In genomic region chr4:148249341-148249740, GRCm38 (mm10) we compare ENCODE assay signal across 11 mouse cellular contexts. TPM values are rescaled to one million over a fixed set of nuclear protein-coding genes. Genes with fewer than 3 reads are reported as not detected.
A peak's percentile ranks its signal among the peaks of the same experiment; 100 is the strongest.
DNase-seq lines count a peak whose midpoint lies in the region; ATAC-seq and TF ChIP-seq lines count a peak whose summit lies in the region.
"Had no signal": no experiment of that assay in that cellular context is flagged by ENCODE, and none has a peak within 500 bp of the region (broad histone marks: within the 10 kb centered on the region; RNA-seq: fewer than 3 reads in every experiment).

No protein-coding gene starts in this region.

- no peaks in the 10 kb centered on the region for H3K4me1 ChIP-seq in intestine, postnatal 0 days (replicated peaks; ENCODE audit: control insufficient read depth, insufficient read depth, low read length)
- no peaks in the 10 kb centered on the region for H3K4me1 ChIP-seq in intestine, embryonic 15.5 days (replicated peaks)
- H3K4me1 ChIP-seq in thymus, adult 2 months (replicated peaks; ENCODE audit: control insufficient read depth, insufficient read depth, low read length): no peaks in the 10 kb centered on the region

- H3K4me2 ChIP-seq in intestine, postnatal 0 days (replicated peaks; ENCODE audit: low read depth): no peak overlapping the region
- no peak overlapping the region for H3K4me2 ChIP-seq in intestine, embryonic 15.5 days (replicated peaks)

- TF ChIP-seq POLR2A in thymus, adult 2 months (IDR thresholded peaks at IDR 0.05; ENCODE audit: control insufficient read depth, extremely low read depth, insufficient read depth, low read length, poor library complexity): no peak

- ATAC-seq in intestine, postnatal 0 days: no peak
- ATAC-seq in intestine, embryonic 15.5 days: no peak

- intact Hi-C loops in left cerebral cortex, postnatal 10 days (cut with DNase I): no loop called here

- TF ChIP-seq CTCF in intestine, postnatal 0 days (IDR thresholded peaks at IDR 0.05; ENCODE audit: low read depth): peak; percentile 41
- TF ChIP-seq CTCF in thymus, adult 2 months (IDR thresholded peaks at IDR 0.05; ENCODE audit: borderline replicate concordance, control insufficient read depth, extremely low read depth, insufficient read depth, low read length, poor library complexity): peak; percentile 27; the same call in 1 of the 2 replicates

- DNase-seq in thymus, adult 2 months: no peak
- no peak for DNase-seq in thymus, adult 18-20 months
- peak; percentile 58 for DNase-seq in embryo, embryonic 11 days
- DNase-seq in thymus, postnatal 4 days: peak; percentile 55
- no peak for DNase-seq in Muller cell, postnatal 12 days (ENCODE audit: inconsistent ontology term)
- no peak for DNase-seq in left cerebral cortex, postnatal 10 days (ENCODE audit: extremely low spot score in 1 of 2, low spot score in 2 of 2)
- DNase-seq: heart, postnatal 4 days had no signal

- H3K4me3 ChIP-seq in intestine, postnatal 0 days (ENCODE audit: low read depth, low read length): no peak overlapping the region
- H3K4me3 ChIP-seq in intestine, embryonic 15.5 days (replicated peaks): no peak overlapping the region
- H3K4me3 ChIP-seq in thymus, adult 2 months (ENCODE audit: control insufficient read depth, insufficient read depth, low read length): no peak overlapping the region
- H3K4me3 ChIP-seq: erythroblast, embryonic 14.5 days had no signal

- no peak overlapping the region for H3K9ac ChIP-seq in intestine, postnatal 0 days (ENCODE audit: low read depth, low read length)
- no peak overlapping the region for H3K9ac ChIP-seq in intestine, embryonic 15.5 days

- no peaks in the 10 kb centered on the region for H3K9me3 ChIP-seq in intestine, postnatal 0 days (ENCODE audit: control insufficient read depth)
- no peaks in the 10 kb centered on the region for H3K9me3 ChIP-seq in intestine, embryonic 15.5 days

- H3K27me3 ChIP-seq in intestine, postnatal 0 days (replicated peaks; ENCODE audit: control insufficient read depth, insufficient read depth, low read length): no peaks in the 10 kb centered on the region
- H3K27me3 ChIP-seq in intestine, embryonic 15.5 days (replicated peaks): no peaks in the 10 kb centered on the region
- no peaks in the 10 kb centered on the region for H3K27me3 ChIP-seq in thymus, adult 2 months (ENCODE audit: control insufficient read depth, insufficient read depth, low read length)

- 40% methylated on average over 10 of the region's 10 CpGs for WGBS in intestine, postnatal 0 days
- 47% methylated on average over 10 of the region's 10 CpGs for WGBS in intestine, embryonic 15.5 days
- 50% methylated on average over 10 of the region's 10 CpGs for WGBS in thymus, adult 2 months

- H3K27ac ChIP-seq in intestine, postnatal 0 days (ENCODE audit: low read depth, low read length): no peak overlapping the region
- H3K27ac ChIP-seq in intestine, embryonic 15.5 days: no peak overlapping the region
- no peak overlapping the region for H3K27ac ChIP-seq in thymus, adult 2 months (ENCODE audit: control insufficient read depth, insufficient read depth, low read length)

- H3K36me3 ChIP-seq in intestine, postnatal 0 days (ENCODE audit: control insufficient read depth, insufficient read depth): no peaks in the 10 kb centered on the region
- no peaks in the 10 kb centered on the region for H3K36me3 ChIP-seq in intestine, embryonic 15.5 days
- H3K36me3 ChIP-seq in thymus, adult 2 months (ENCODE audit: control insufficient read depth, insufficient read depth, low read length): no peaks in the 10 kb centered on the region

RNA-seq across cellular contexts. Expression of gene Disp3, which starts 38.4 kb away (rescaled TPM):
- 0.03 and 0.04 TPM in 2 replicates for polyA plus RNA-seq in intestine, postnatal 0 days (2015; fragmentation: Nextera tagmentation; extraction: Ambion mirVana)
- polyA plus RNA-seq in intestine, embryonic 15.5 days (2015; fragmentation: Nextera tagmentation; extraction: Ambion mirVana): 0.11 and 0.21 TPM in 2 replicates
- 0.04 and 0.26 TPM in 2 replicates for polyA plus RNA-seq in thymus, adult 2 months (2012; rRNA removed)
- total RNA-seq in left cerebral cortex, postnatal 10 days (2021): 10 to 100 TPM; 19.2 to 20.4 TPM
- total RNA-seq: neutrophil, adult 5-6 weeks had no signal
- polyA plus RNA-seq: erythroblast, embryonic 14.5 days had no signal

Comparison
In these comparisons a context has a peak if more than half of its experiments do, and no peak if none do; other contexts are left out.
1. DNase-seq: peak in embryo, embryonic 11 days (single experiment) and thymus, postnatal 4 days (single experiment); none in thymus, adult 2 months (single experiment), thymus, adult 18-20 months (0 of 2), Muller cell, postnatal 12 days (single experiment) and left cerebral cortex, postnatal 10 days (0 of 2).